Mouse (Mus musculus): Measurements from ENCODE around the gene Tgfb3.

DNA sequence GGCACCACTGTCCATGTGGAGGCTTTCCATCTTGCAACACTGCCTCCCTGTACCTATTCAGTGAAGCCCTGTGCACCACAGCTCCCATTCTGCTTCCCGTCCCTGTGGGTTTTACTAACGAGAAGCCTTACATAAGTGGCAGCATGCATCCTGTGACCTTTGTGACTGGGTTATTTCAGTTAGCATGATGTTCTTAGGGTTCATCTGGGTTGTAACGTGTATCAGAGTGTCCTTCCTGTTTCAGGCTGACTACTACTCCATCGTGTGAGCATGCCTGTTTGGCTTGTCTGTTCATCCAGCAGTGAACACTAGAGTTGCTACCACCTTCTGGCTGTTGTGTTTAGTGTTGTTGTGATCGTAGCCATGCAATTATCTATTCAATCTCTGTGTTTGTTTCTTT, 32.7 kb downstream of the Tgfb3 start:
- no peak for TF ChIP-seq CTCF (IDR thresholded peaks at IDR 0.05; ENCODE audit: low read depth, low read length)
- no peak for TF ChIP-seq POLR2A (IDR thresholded peaks at IDR 0.05; ENCODE audit: insufficient read depth, low read length)

Data from ES-Bruce4 (cell line).